Mouse (Mus musculus): ENCODE measurements around the gene Adamtsl2.

Gene Adamtsl2

DNA sequence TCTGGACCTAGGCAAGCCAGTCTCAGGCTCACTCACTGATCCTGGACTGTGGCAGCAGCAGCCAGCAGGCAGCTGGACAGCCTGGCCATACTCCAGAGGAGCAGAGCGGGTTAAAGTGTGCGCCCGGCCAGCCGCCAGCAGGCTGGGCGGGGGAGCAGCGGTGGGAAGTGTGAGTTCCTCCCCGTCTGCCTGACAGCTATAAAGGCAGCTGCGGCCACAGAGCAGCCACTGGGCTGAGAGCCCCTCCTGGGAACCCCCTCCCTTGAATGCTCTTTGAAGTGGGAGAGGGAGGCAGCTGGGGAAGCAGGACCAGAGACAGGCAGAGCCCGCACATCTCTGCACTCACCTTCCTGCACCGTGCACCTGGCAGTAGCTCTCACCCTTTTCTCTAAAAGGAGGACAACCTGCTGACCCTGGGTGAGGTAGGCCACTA is at the start of gene Adamtsl2:
TSS of gene Adamtsl2 (plus strand) at position 228 of the 433 bp plus-strand sequence.
- DNase-seq = peak; percentile 56

DNA sequence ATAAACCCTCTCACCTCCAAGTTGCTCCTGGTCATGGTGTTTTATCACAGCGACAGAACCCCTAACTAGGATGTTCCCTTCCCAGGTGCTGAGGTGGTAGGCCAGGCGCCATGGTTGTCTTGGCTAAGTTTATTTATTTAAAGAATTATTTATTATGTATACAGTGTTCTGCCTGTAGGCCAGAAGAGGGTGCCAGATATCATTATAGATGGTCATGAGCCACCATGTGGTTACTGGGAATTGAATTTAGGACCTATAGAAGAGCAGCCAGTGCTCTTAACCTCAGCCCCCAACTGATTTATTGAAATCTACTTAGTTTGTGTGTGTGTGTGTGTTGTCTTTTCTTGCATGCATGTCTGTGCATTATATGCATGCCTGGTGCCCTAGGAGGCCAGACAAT is 46.8 kb upstream of the Adamtsl2 start:
- DNase-seq = no peak

DNA sequence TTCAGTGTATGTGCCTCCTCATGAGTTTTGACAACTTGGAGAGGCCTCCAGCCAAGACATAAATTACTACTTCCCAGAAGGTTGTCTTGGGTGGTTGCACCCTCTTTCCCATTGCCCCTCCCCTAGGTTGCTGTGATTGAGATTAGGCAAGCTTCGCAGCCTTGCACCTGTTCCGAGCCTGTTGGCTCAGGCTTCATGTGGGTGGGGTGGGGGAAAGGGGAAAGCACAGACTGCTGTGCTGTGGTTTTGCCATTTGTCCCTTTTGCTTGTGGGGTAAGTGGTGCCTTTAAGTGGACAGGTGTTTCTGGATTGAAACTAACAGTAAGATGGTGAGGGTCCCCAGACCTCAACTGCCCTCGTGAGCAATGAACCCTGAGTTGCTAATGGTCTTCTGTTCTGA is 43.2 kb upstream of the Adamtsl2 start:
- no peak for DNase-seq

DNA sequence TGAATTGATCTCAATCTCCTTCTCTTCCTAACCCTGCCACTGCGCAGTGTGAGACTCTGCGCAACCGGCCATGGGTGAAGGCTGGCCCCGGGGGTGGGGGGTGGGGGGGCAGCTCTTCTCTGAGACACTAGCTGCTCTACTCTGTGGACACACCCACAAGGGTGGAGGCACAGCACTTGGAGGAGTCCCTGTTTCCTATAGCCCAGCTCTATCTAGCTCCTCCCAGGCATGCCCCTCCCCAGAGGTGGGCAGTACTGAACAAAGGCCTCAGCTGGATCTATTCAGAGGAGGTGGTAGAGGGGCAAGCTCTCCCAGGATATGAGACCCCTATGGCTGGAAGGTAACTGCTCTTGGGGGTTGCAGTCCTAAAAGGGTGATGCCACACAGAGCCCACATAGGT is 42.2 kb upstream of the Adamtsl2 start:
- DNase-seq = no peak

DNA sequence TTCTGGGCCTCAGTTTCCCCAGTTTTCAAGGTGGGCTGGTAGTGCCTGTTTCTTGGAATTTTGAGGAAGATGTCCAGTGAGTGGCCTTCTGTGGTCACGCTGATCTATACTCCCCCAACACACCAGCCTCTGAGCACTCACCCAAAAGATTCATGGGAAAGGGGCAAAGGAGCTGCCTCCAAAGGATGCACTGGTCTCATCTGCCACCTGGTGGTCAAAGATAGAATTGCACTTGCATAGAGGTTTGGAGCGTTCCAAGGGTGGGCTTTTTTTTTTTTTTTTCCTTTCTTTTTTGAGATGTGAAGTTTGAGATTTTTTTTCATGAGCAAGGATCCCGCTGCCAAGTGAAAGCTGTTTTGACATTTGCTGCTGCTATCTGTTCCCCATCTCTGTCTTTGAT is 40.6 kb upstream of the Adamtsl2 start:
- DNase-seq = peak; percentile 66

DNA sequence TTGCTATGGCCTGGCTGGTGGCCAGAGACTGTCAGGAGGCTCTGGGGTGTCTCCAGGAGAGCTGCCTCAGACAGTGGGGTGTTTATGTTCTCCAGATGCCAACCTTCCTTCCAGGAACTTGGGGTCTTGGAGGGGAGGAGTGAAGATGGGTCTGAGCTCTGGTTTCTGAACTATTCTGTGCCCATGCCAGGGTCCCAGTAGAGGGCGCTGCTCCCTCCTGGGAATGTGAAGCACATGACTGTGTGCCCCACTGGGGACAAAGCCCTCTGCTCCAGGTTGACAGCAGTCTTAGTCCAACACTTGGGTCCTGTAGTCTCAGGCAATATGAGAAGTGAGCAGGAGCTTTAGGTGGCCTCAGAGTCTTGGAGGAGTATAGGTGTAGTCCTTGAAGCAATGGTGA is 39.9 kb upstream of the Adamtsl2 start:
- DNase-seq = peak; percentile 39

DNA sequence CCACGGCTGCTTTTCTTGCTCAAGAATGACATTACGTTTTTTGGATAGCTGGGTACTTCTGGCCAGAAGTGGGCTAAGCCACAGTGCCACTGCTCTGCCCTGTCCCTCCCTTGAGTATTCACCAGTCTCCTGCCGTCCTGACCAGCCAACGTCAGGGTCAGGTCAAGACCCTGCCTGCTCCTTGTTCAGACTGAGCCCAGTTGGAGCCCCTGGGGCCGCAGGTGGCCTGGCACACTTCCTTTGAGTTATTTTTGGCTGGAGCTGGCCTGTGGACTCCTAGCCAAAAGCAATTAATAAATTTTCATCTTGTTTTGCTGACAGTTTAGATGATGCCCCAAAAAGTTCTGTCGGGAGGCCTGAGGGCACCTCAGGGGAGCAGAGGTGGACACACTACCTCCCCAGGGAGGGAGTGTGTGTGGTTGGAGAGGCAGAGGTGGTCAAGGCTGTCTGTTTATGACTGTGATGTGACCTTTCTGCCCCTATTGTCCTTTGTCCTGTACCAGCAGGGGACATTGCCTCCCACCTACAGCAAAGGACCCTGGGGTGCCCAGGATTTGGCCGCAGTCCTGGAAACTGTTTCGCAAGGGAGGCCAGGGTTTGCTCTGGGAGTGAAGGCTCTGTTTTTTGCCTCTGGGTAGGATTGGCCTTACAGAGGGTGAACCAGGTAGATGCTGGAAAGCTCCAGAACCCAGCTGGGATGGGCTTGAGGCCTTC is 36.9 kb upstream of the Adamtsl2 start:
- DNase-seq = peak; percentile 56

DNA sequence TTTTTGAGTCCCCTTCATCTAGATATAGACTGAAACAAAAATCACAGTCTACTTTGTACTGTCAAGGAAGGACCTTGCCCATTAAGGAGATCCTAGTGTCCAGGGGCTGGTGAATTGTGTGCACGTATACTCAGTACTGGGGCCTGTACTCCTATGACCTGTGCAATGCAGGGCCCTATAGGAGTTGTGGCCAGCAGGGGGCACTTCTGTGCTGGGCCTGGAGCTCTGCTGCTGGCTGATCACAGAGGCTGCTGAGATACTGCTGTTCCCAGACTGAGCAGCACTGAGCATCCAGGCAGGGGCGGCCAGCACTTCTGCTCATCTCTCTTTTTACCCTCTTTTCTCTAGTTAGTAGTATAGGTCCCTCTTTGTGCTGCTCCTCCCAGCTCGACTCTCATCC is 35.7 kb upstream of the Adamtsl2 start:
- peak; percentile 79 for DNase-seq

DNA sequence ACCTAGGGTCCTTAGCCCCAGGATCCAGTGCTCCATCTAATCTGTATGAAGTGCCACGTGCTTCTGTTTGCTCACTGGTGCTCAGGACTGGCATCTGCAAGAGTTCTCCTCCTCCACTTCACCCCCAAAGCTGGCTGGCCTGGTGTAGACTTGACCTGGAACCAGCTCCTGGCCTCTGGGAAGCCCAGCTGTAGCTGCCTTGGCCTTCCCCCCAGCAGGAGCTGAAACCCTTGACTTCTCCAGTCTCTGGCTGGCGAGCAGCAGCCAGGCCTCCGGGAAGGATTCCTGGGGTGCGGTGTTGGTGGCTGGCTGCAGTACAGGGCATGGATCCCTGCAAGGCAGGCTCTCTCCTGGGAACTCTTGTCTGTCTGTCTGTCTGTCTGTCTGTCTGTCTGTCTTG is 35.0 kb upstream of the Adamtsl2 start:
- no peak for DNase-seq

DNA sequence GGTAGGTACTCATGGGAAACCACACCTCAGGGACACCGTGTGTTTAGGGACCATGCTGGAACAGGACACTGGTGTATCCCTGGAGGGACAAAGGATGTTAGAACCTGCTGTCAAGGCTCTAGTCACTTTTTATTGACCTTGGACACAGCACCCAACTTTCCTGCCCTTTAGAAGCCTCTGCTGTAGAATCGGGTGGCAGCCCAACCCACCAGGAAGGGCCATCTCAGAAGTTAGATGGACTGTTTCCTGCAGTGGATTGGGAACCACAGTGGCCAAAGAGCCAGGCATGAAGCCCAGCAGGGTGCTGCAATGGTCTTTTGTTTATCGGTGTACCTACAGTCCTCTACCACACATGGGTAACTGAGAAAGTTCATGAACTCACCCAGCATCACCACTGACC is 34.5 kb upstream of the Adamtsl2 start:
- no peak for DNase-seq

DNA sequence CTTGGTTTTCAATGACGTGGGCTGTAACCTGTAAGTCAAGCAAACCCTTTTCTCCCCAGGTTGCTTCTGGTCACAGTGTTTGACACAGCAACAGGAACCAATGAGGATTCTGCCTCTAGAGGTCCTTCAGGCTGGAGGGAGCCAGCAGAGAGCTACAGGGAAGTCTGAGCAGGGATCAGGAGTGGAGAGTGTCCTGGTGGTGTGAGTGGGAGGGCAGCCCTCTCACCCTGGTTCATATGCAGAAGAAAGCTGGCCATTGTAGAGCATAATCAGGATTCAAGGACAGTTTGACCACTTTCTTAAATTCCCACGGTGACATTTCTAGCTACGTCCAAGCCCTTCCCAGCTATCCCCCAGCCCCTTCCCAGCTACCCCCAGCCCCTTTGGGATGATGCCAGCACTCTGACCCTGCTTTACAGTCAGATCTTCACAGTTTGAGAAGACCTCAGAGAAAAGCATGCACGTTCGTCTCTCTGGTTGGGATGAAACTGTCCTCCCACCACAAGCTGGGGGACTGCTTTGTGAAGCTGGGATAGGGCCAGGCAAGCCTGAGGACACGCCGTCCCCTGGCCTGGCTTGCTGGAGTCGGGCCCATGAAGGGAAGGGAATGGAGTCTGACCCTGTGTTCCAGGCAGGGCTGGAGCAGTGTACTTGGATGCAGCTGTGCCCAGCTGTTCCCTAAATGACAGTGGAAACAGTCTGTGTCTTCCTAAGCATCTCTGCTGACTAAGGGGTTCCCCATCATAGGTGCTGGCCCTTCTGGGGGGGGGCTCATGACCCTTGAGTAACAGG is 33.0 kb upstream of the Adamtsl2 start:
- no peak for DNase-seq

DNA sequence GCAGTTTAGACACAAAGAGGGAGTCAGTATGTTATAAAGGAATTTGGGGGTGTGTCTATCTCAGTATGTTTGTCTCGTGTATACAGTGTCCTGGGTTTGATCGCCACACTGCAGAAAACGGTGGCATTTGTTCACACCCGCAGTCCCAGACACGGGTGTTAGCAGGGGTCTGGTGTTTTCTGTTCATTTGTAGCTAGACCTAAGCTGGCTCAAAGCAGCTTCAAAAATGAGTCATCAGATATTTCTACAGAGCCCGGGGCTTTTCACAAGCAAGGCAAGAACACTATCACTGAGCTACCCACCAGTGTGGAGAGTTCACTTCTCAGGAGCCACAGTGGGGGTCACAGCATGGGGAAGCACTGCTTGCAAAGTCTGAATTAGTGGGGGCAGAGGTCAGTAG is 29.8 kb upstream of the Adamtsl2 start:
- DNase-seq = no peak

DNA sequence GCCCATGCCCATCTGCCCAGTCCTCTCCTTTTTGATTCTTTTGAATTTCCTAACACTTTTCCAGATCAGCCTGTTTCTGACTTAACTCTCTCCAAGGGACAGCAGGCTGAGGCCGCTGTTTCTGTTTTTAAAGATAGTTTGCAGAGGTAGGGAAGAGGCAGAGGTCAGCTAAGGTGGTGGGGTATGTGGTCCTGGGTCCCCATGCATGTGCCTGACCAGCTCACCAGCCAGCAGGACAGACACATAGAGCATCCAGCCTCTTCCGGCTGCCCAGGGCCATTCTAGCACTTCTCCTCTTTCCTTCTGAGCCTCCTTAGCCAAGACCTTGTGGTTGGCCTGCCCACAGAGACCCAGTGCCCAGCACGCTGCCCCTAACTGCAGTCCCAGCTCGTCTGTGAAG is 20.9 kb upstream of the Adamtsl2 start:
- no peak for DNase-seq

DNA sequence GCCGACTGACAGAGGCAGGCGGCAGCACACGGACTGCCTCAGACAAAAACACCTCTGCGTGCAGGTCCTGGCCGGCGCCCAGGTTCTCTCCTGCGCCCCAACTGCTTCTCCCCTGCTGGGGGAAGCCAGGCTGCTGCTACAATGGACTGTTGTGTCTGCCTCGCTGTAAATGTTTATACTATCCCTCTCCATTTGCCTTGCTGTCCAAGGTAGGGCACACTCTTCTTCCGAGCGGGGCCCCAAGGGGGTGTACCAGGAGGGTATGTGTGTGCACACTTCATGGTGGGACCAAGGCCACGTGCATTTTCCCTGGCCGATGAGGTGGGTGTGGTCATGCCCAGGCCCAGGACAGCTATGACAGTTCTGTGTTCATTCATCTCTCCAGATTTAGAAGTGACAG is 20.4 kb upstream of the Adamtsl2 start:
- no peak for DNase-seq

DNA sequence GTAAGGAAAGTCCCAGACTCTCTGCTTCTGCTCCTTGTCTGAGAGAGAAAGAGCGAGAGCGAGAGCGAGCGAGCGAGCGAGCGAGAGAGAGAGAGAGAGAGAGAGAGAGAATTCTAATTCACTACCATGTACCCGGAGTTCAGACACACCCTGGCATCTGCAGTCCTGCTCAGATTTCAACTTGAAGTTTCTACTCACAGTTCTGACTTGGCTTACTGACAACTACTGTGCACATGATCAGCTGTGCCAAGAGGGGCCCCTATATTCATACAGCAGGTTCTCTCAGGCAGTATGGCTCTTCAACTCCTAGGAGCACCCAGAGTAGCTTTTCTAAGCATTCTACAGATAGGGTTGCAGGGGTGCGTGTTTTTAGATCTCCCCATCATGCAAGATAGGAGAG is 20.0 kb upstream of the Adamtsl2 start:
- DNase-seq = no peak

DNA sequence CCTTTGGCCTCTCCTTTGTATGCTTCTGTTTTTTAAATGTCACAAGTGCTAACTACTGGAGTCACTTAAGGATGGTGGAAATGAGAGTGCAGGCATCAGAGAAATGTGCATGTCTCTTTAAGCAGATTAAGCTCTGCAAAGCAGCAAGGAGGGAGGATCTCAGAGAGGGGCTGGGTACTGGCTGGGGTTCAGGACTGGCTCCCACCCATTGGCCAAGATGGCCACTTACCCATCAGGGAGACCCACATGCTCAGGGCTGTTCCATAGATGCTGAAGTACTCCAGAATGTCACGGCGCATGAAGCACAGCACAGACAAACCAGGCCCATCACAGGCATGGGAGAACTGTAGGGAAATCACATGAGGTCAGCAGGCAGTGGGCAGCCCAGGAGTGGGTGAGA is 12.1 kb upstream of the Adamtsl2 start:
- no peak for DNase-seq

DNA sequence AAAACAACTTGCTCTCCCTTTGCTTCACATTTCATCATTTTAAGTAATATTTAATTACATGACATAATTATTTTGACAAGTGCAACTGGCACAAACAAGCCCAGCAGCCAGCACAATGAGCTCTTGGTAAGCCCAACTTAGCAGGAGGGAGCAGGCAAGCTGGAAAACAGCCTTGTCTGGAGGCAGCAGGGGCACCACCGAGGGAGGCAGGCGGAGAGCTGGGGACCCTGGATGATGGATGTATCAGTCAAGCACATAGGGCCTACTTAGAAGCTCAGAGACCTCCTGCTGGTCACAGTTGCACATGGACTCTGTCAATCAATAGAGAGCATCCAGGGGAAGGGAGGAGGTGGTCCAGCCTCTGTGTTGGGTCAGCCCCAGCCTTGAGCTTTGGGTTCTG is 11.2 kb upstream of the Adamtsl2 start:
- DNase-seq = no peak

DNA sequence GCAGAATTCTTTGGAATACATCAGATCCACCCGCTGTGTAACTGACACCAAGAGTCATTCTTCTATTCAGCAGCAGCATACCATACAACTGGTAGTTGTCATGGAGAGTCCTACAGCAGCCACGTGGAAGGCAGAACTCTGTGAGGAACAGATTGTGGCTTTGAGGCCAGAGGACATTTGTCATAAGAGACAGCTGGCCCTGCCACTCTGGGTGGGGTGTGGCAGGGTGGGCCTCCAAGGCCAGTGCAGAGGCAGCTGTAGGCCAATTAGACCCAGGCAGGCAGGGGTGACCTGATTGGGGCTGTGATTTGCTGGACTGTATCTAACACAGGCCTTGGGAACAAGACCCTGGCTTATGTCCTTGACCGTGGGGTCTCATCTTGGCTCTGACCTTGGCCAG is 9.5 kb upstream of the Adamtsl2 start:
- no peak for DNase-seq

DNA sequence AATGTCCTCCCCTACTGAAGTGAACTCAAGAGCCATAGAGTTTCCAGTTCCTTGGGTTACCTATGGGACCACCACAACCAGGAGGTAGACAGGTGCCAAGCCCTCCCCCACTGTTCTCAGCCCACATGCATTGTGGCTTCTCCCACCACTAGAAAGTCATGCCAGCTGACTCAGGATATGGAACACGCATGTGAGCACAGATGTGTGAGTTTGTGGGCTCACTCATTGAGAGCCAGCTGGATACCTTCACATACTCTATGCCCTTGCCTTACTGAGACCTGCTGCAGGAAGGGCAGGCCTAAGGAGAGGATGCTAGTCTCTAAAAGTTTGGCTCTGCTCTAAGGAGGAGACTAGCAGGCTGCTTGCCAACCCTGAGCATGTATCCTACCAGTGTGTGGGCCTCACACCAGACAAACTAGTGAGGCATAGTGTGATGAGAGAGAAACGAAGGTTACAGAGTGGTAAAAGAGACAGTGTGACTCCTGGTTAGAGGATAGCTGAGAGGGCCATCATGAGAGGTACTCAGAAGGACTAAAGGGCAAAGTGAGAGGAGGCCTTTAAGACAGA is 8.8 kb upstream of the Adamtsl2 start:
- DNase-seq = no peak

DNA sequence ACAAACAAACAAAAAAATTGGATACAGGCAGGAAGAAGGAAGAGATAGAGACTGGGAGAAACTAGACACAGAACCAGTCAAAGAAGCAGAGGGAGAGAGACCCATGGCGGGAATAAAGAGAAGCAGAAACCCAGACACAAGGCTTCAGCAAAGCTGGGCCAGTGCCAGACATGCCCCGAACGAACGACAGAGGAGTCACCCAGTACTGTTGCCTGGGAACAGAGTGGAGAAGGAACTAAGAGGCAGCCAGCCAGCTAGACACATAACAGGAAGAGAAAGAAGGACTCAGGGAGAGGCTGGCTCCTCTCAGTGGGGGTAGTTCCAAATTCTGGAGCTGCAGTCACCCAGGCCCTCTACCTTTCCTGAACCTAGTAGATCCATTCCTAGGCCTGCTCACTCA is 8.0 kb upstream of the Adamtsl2 start:
- peak; percentile 35 for DNase-seq

DNA sequence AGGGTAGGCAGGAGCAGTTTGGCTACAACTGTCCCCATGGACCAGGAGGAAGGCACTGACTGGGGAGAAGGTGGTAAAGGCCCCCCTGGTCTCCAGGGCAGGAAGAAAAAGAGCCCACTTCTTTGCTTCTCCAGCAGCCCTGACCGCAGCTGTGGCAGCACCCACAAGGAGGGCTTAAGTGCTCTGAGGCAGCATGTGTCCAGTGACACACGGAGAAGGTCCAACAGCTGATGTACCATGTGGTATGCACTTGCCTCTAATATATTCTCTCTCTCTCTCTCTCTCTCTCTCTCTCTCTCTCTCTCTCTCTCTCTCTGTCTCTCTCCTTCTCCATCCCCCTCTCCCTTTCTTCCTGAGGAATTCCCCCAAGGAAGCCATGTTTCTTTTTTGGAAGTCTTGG is 7.2 kb upstream of the Adamtsl2 start, which contains the start of gene Mymk:
TSS of gene Mymk (minus strand) at position 202 of the 400 bp plus-strand sequence.
- DNase-seq = no peak

DNA sequence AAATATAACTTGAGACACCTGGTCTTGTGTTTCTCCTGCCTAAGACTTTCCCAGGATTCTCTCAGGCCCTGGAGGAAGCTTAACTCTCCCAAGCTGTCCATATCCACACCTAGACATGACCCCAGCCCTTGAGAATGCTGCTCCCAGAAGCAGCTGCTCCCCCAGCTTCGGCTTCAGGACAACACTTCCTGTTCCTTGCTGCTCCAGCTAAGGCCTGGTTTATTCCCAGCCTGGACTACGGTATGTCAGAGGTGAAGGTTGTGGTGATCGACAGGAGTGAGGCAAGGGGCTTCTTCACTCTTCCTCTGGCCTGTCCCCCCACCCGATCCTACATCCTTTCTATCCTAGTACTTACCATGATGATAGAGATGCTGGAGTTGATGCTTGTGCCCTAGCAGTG is 5.8 kb upstream of the Adamtsl2 start:
- no peak for DNase-seq

DNA sequence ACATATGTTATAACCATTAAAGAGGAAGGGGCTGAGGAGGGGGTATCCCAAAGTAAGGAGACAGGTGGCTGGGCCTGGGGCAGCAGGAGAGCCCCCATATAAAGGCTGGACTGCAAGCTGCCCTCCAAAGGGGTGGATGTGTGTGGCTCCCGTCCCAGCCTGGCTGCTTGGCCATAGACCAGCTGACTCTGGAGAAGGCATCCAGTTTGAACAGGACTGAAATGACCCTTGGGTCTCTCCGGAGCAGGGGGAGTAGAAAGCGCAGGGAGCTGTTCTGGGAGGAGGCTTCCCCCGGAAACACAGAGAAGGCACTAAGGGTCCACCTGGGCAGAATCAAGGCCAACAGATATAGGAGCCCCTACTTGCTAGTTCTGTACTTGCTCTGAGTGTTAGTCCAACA is 4.4 kb upstream of the Adamtsl2 start:
- no peak for DNase-seq

DNA sequence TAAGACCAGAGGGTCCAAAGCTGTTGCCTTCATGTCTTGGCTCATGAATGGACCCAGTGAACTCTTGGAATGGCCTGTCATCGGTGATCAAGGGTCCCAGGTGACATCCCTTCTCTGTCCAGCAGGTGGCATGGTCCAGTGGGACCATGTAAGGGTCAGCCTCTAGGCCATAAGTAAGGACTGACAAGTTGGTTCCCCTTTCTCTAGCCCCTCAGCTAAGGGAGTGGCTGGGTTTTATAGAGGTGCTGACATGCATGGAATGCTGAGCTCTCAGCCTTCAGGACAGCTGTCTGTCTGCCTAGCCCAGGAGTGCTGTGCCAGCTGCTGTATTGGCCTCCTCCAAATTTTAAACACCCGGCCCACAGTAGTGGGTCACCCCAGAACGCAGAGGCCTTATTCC is 3.7 kb upstream of the Adamtsl2 start:
- DNase-seq = peak; percentile 28
